Mouse (Mus musculus) heart, postnatal 4 days (tissue): ENCODE data around the gene Cfap206. TPM values are rescaled to one million over a fixed set of nuclear protein-coding genes. Genes with fewer than 3 reads are reported as not detected.

ENCODE experiments used
- DNase-seq: peaks from one replicate; pipeline ENCODE4 v3.0.0; 2021
- total RNA-seq, 2 experiments: library from RNA; stranded (reverse); gene quantifications; 2 replicates each; pipeline ENCODE4 v1.2.3; 2021

Gene Cfap206
- total RNA-seq, 2 experiments from 2014 or later, result 0.29 to 0.54 TPM

DNA sequence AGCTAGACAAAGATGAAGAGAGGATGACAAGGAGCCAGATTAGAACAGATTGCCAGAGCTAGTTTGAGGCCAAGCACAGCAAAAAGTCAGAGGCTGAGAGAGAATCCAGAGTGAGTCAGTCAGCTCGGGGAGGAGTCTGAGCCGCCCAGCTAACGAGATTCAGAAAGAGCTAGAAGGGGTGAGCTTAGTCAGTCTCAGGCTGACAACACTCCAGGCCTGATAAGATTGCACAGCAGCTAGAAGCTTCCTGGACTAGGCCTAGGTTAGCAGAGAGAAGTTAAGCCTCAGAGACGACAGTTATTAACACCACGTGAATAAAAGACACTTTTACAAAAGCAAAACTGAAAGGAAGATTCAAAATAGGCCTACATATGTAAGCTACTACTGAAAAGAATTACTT lies 62.1 kb downstream of the Cfap206 start:
- DNase-seq, result no peak

DNA sequence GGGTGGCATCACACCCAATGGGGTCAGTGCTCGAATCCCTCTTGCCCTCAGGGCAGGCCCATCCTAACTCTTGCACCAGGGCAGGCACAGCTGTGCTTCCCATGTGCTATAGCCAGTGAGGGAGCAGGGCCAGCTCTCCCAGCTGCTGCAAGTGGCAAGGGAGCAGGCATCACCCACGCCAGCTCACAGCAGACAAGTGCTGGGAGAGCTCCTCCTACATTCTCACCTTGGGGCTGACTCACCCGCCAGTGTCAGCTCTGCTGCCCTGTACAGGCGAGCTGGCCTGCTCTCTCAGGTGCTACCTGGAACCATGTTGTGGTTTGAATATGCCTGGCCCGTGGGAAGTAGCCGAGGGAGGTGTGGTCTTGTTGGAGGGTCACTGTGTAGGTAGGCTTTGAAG lies 68.1 kb downstream of the Cfap206 start:
- no peak for DNase-seq

- no peak for DNase-seq
These were observed 68.5 kb downstream of the Cfap206 start for GRCm38 (mm10) chr4:34661514-34661913.

GRCm38 (mm10) chr4:34659012-34659411 lies 71.0 kb downstream of the Cfap206 start:
- no peak for DNase-seq

DNA sequence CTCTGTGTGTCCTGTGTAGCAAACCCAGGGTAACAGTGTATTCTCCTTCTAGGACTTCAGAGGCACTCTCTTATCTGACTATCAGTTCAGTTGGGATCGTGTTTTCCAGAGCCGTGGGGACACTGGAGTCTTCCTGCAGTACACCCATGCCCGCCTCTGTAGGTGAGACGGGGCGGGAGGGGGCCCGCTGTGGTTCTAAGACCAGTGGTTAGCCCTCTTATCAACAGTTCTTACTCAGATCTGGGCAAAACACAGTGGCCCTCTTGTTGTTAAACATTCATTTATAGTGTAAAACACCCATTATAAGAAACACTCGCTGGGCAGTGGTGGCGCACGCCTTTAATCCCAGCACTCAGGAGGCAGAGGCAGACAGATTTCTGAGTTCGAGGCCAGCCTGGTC lies 73.9 kb downstream of the Cfap206 start:
- no peak for DNase-seq

DNA sequence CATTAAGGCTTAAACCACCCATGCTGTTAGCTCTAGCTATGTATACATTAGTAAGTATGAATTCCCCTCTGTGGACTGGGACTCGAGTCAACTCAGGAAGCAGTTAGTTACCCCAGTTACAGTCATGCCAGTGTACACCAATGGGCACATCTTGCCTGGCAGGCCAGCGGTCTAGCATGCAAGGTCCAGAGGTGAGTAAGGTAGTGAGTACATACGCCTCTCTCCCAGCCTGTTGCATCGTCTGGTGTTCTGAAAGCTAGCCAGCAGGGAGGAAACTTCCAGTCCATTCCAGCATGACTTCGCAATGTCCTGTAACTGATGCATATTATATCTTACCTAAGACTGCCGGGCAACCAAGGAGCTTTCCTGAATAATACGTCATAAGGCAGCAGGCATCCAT lies 76.8 kb downstream of the Cfap206 start:
- no peak for DNase-seq

DNA sequence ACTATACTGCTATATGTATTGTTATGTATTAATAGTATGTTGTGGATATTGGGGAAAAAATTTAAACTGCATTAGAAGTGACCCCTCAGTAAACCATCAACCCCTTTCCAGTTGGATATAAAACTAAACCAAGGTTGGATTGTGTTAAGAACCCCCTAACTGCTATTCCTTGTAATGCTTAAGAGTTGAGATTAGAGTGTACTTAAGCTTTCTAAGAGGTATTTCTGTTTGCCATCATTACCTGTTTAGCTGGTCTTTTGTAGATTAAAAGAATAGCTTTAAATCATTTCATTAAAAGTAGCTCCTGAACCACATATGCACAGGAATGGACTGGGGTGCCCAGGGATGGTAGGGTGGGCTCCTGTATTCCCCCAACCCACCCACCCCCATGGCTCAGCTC lies 85.2 kb downstream of the Cfap206 start:
- no peak for DNase-seq

- DNase-seq, result no peak
These were observed 89.3 kb downstream of the Cfap206 start for GRCm38 (mm10) chr4:34640731-34641130.

DNA sequence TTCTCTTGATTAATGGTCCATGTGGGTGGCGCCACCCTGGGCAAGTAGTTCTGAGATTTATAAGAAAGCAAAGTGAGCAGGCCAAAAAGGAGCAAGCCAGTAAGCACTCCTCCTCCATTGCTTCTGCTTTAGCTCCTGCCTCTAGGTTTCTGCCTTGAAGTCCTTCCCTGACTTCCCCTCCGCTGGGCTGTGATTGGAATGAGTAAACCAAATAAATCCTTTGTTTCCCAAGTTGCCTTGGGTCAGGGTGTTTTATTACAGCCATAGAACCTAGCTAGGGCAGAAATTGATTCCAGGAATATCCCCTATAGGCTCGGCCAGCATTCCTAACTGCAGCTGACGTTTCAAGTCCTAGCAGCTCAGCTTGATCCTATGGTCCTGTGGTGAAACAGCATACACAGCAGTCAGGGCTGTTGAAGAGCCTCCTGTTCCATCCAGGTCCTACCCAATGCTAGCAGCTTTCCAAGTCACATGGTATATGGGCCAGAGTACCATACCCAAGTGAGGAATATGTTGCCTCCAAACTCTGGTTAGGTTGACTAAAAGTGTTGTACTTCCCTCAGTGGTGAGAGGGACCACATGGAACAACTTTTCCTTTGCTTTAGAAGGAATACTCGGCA lies 90.2 kb downstream of the Cfap206 start:
- DNase-seq, result no peak

Other genes starting within 250 kb of the Cfap206 start
- 10 to 100 TPM; 62.5 to 64.4 TPM for gene Akirin2, start 179.3 kb downstream of the Cfap206 start, total RNA-seq
- 10 to 100 TPM; 47.8 to 52.3 TPM for gene Orc3, start 115.3 kb downstream of the Cfap206 start, total RNA-seq
- gene Rars2, start 115.2 kb downstream of the Cfap206 start, total RNA-seq, result 10 to 100 TPM; 30.1 to 33.6 TPM
- 10 to 100 TPM; 23.3 to 23.5 TPM for gene Slc35a1, start 42.8 kb downstream of the Cfap206 start, total RNA-seq
- gene Gm136, start 26.1 kb upstream of the Cfap206 start, total RNA-seq, result not detected
- 10 to 100 TPM; 35.5 to 38.4 TPM for gene Smim8, start 48.2 kb upstream of the Cfap206 start, total RNA-seq
- 10 to 100 TPM; 23.4 to 24.6 TPM for gene Zfp292, start 152.8 kb upstream of the Cfap206 start, total RNA-seq
- gene Cga, start 163.6 kb upstream of the Cfap206 start, total RNA-seq, result not detected